Mouse (Mus musculus) testis, adult 2 months (tissue): ENCODE results near the gene Sipa1l1.

Experiments used
- CTCF ChIP-seq: fragments of 200-500 bp; IDR thresholded peaks from 2 replicates; pipeline ENCODE4 v1.5.1; 2012; ENCODE audit warnings: low read depth, mild to moderate bottlenecking, inconsistent platforms, low read length, moderate library complexity; ENCODE audit not compliant: control insufficient read depth, insufficient read depth, insufficient replicate concordance
- POLR2A ChIP-seq: fragments of 200-500 bp; IDR thresholded peaks from 2 replicates; pipeline ENCODE4 v1.6.1; 2012; ENCODE audit warnings: low read depth, mild to moderate bottlenecking, inconsistent platforms, low read length, moderate library complexity; ENCODE audit not compliant: control insufficient read depth

GRCm38 (mm10) chr12:82428466-82428865, 259.3 kb downstream of the Sipa1l1 start:
- TF ChIP-seq CTCF = no peak
- TF ChIP-seq POLR2A = no peak
